Mouse (Mus musculus) intestine, embryonic 15.5 days (tissue): ENCODE results near the gene Phf13. TPM values are rescaled to one million over a fixed set of nuclear protein-coding genes. Genes with fewer than 3 reads are reported as not detected.
A peak's percentile ranks its signal among the peaks of the same experiment; 100 is the strongest.
"Not testable (repeated sequence)": the region's sequence is repeated elsewhere in the genome, so short reads cannot be mapped to it uniquely, and the experiment has no call there.

Source experiments
- ATAC-seq: fragments of 200-750 bp; cut with Nextera tagmentation; 2 replicates; pipeline ENCODE4 v1.8.0; 2017; ENCODE audit warnings: moderate TSS enrichment, moderate library complexity
- H3K27ac ChIP-seq: fragments of 300-500 bp; sonication (generic); 2 replicates; pipeline ENCODE4 v1.5.1; 2015; ENCODE audit warnings: mild to moderate bottlenecking, inconsistent platforms
- H3K27me3 ChIP-seq: fragments of 300-500 bp; sonication (generic); replicated peaks from 2 replicates; pipeline ENCODE4 v1.6.1; 2015; ENCODE audit warnings: inconsistent platforms
- H3K36me3 ChIP-seq: fragments of 300-500 bp; sonication (generic); 2 replicates; pipeline ENCODE4 v1.6.1; 2015; ENCODE audit warnings: inconsistent platforms
- H3K4me1 ChIP-seq: fragments of 300-500 bp; sonication (generic); replicated peaks from 2 replicates; pipeline ENCODE4 v1.6.1; 2015; ENCODE audit warnings: inconsistent platforms
- H3K4me2 ChIP-seq: fragments of 300-500 bp; sonication (generic); replicated peaks from 2 replicates; pipeline ENCODE4 v1.6.1; 2015; ENCODE audit warnings: mild to moderate bottlenecking, inconsistent platforms
- H3K4me3 ChIP-seq: fragments of 300-500 bp; sonication (generic); replicated peaks from 2 replicates; pipeline ENCODE4 v1.5.1; 2015; ENCODE audit warnings: inconsistent platforms
- H3K9ac ChIP-seq: fragments of 300-500 bp; sonication (generic); 2 replicates; pipeline ENCODE4 v1.6.1; 2015; ENCODE audit warnings: inconsistent platforms
- H3K9me3 ChIP-seq: fragments of 300-500 bp; sonication (generic); 2 replicates; pipeline ENCODE4 v1.6.1; 2016; ENCODE audit warnings: inconsistent platforms
- WGBS: fragments of 180-500 bp; shearing (Covaris S2); methylation state at CpG from one replicate; pipeline ENCODE4 v1.1.7; 2015; 5-methylcytosine and 5-hydroxymethylcytosine counted together
- polyA plus RNA-seq: library from polyadenylated mRNA; unstranded; fragments of >200 nt; fragmentation: Nextera tagmentation; extraction: Ambion mirVana; gene quantifications from 2 replicates; pipeline ENCODE4 v1.2.1, GENCODE M21; 2015

Gene Phf13
- polyA plus RNA-seq, result 20.4 and 21.0 TPM in 2 replicates

- ATAC-seq, result peak; percentile 97
- H3K36me3 ChIP-seq, result peaks cover 7% of the 10 kb centered on the region
- no peaks in the 10 kb centered on the region for H3K9me3 ChIP-seq
- H3K4me3 ChIP-seq, result peak within 1 kb of the TSS; percentile 86
- H3K4me2 ChIP-seq, result peak within 1 kb of the TSS; percentile 88
- H3K27me3 ChIP-seq, result no peaks in the 10 kb centered on the region
- H3K4me1 ChIP-seq, result peaks cover 23% of the 10 kb centered on the region
- peak within 1 kb of the TSS; percentile 90 for H3K27ac ChIP-seq
- WGBS, result under 1% methylated on average over 94 of the region's 94 CpGs
- H3K9ac ChIP-seq, result peak within 1 kb of the TSS; percentile 93
Observed at GRCm38 (mm10) chr4:151996173-151996950, at the start of gene Phf13. Gene Phf13 (minus strand): TSS chr4:151996258.

- Histone ChIP-seq H3K27me3 (no peaks in the 10 kb centered on the region), H3K4me2 (no peak overlapping the region), H3K36me3 (peaks cover 51% of the 10 kb centered on the region), H3K9ac (no peak overlapping the region), H3K27ac (no peak overlapping the region), H3K4me3 (no peak overlapping the region), H3K9me3 (no peaks in the 10 kb centered on the region), H3K4me1 (peaks cover 9% of the 10 kb centered on the region)
- ATAC-seq, result no peak
- WGBS, result 77% methylated on average over 6 of the region's 6 CpGs
Observed at GRCm38 (mm10) chr4:152044609-152045008, 48.6 kb upstream of the Phf13 start.

GRCm38 (mm10) chr4:152043171-152043570, 47.1 kb upstream of the Phf13 start:
- Histone ChIP-seq H3K4me3 (no peak overlapping the region), H3K4me1 (peaks cover 9% of the 10 kb centered on the region), H3K27ac (no peak overlapping the region), H3K9me3 (no peaks in the 10 kb centered on the region), H3K9ac (no peak overlapping the region), H3K36me3 (peaks cover 47% of the 10 kb centered on the region), H3K27me3 (no peaks in the 10 kb centered on the region), H3K4me2 (no peak overlapping the region)
- no peak for ATAC-seq
- 93% methylated on average over 3 of the region's 3 CpGs for WGBS

- no peak overlapping the region for H3K27ac ChIP-seq
- H3K9ac ChIP-seq, result no peak overlapping the region; the same call in 1 of the 2 replicates
- H3K9me3 ChIP-seq, result no peaks in the 10 kb centered on the region
- no peak for ATAC-seq
- no peaks in the 10 kb centered on the region for H3K27me3 ChIP-seq
- no peak overlapping the region for H3K4me3 ChIP-seq
- 95% methylated on average over 22 of the region's 22 CpGs for WGBS
- no peak overlapping the region for H3K4me2 ChIP-seq
- peaks cover 9% of the 10 kb centered on the region for H3K4me1 ChIP-seq
- H3K36me3 ChIP-seq, result peaks cover 37% of the 10 kb centered on the region
Observed at GRCm38 (mm10) chr4:152041924-152042641, 46.0 kb upstream of the Phf13 start.

GRCm38 (mm10) chr4:152039831-152040310, 43.8 kb upstream of the Phf13 start:
- peak overlapping the region; percentile 88 for H3K9ac ChIP-seq
- 0 out of 2 replicates have a peak overlapping the region, but pooled peaks have one; percentile 30 for H3K27ac ChIP-seq
- ATAC-seq, result peak; percentile 5; the same call in 1 of the 2 replicates
- peaks cover 9% of the 10 kb centered on the region for H3K4me1 ChIP-seq
- peaks cover 28% of the 10 kb centered on the region for H3K36me3 ChIP-seq
- peak overlapping the region; percentile 83 for H3K4me2 ChIP-seq
- peak overlapping the region; percentile 100 for H3K4me3 ChIP-seq
- H3K9me3 ChIP-seq, result no peaks in the 10 kb centered on the region
- no peaks in the 10 kb centered on the region for H3K27me3 ChIP-seq
- 4% methylated on average over 25 of the region's 25 CpGs for WGBS

GRCm38 (mm10) chr4:152038985-152039830, 43.1 kb upstream of the Phf13 start, which contains the start of gene Nol9:
Gene Nol9 (plus strand): TSS chr4:152039321.
- H3K4me2 ChIP-seq, result peak within 1 kb of the TSS; percentile 83
- H3K27ac ChIP-seq, result 0 out of 2 replicates have a peak within 1 kb of the TSS, but pooled peaks have one; percentile 30

GRCm38 (mm10) chr4:152038225-152038984, 42.3 kb upstream of the Phf13 start, which contains the start of gene Tas1r1:
Gene Tas1r1 (minus strand): TSS chr4:152038568.
- peaks cover 9% of the 10 kb centered on the region for H3K4me1 ChIP-seq
- H3K36me3 ChIP-seq, result peaks cover 19% of the 10 kb centered on the region
- H3K4me3 ChIP-seq, result peak within 1 kb of the TSS; percentile 100
- H3K4me2 ChIP-seq, result peak within 1 kb of the TSS; percentile 83
- 44% methylated on average over 10 of the region's 10 CpGs for WGBS
- H3K27ac ChIP-seq, result 0 out of 2 replicates have a peak within 1 kb of the TSS, but pooled peaks have one; percentile 30
- no peaks in the 10 kb centered on the region for H3K9me3 ChIP-seq
- peak within 1 kb of the TSS; percentile 88 for H3K9ac ChIP-seq
- H3K27me3 ChIP-seq, result no peaks in the 10 kb centered on the region
- ATAC-seq, result no peak

More at GRCm38 (mm10) chr4:152038985-152039830, 43.1 kb upstream of the Phf13 start, which contains the start of gene Nol9:
- WGBS, result under 1% methylated on average over 79 of the region's 86 CpGs
- peak; percentile 93 for ATAC-seq
- Histone ChIP-seq H3K4me3 (peak within 1 kb of the TSS; percentile 100), H3K36me3 (peaks cover 27% of the 10 kb centered on the region), H3K9me3 (no peaks in the 10 kb centered on the region), H3K9ac (peak within 1 kb of the TSS; percentile 88), H3K27me3 (no peaks in the 10 kb centered on the region), H3K4me1 (peaks cover 9% of the 10 kb centered on the region)

- H3K4me3 ChIP-seq, H3K4me1 ChIP-seq, H3K27ac ChIP-seq, H3K36me3 ChIP-seq, H3K9me3 ChIP-seq, H3K4me2 ChIP-seq, H3K9ac ChIP-seq, ATAC-seq, H3K27me3 ChIP-seq: not testable (repeated sequence)
- 92% methylated on average over 6 of the region's 6 CpGs for WGBS
Observed at GRCm38 (mm10) chr4:152036464-152036863, 40.4 kb upstream of the Phf13 start.

GRCm38 (mm10) chr4:152032922-152033321, 36.9 kb upstream of the Phf13 start:
- no peaks in the 10 kb centered on the region for H3K27me3 ChIP-seq
- peaks cover 8% of the 10 kb centered on the region for H3K4me1 ChIP-seq
- no peaks in the 10 kb centered on the region for H3K36me3 ChIP-seq
- H3K27ac ChIP-seq, result no peak overlapping the region
- no peak overlapping the region for H3K9ac ChIP-seq
- no peak overlapping the region for H3K4me3 ChIP-seq
- H3K9me3 ChIP-seq, result no peaks in the 10 kb centered on the region
- ATAC-seq, result peak; percentile 61
- H3K4me2 ChIP-seq, result no peak overlapping the region
- 82% methylated on average over 13 of the region's 13 CpGs for WGBS

GRCm38 (mm10) chr4:152029997-152030396, 33.9 kb upstream of the Phf13 start:
- H3K27me3 ChIP-seq, result no peaks in the 10 kb centered on the region
- H3K9ac ChIP-seq, result no peak overlapping the region
- no peak overlapping the region for H3K27ac ChIP-seq
- peaks cover 31% of the 10 kb centered on the region for H3K4me1 ChIP-seq
- H3K4me3 ChIP-seq, result no peak overlapping the region
- no peaks in the 10 kb centered on the region for H3K9me3 ChIP-seq
- H3K36me3 ChIP-seq, result no peaks in the 10 kb centered on the region
- H3K4me2 ChIP-seq, result no peak overlapping the region
- 74% methylated on average over 4 of the region's 4 CpGs for WGBS
- ATAC-seq, result no peak

- no peaks in the 10 kb centered on the region for H3K9me3 ChIP-seq
- no peaks in the 10 kb centered on the region for H3K27me3 ChIP-seq
- no peaks in the 10 kb centered on the region for H3K36me3 ChIP-seq
- ATAC-seq, result no peak
- H3K27ac ChIP-seq, result no peak overlapping the region
- peaks cover 39% of the 10 kb centered on the region for H3K4me1 ChIP-seq
- H3K4me3 ChIP-seq, result no peak overlapping the region
- H3K9ac ChIP-seq, result no peak overlapping the region; the same call in 1 of the 2 replicates
- H3K4me2 ChIP-seq, result no peak overlapping the region
- WGBS, result 44% methylated on average over 5 of the region's 5 CpGs
Observed at GRCm38 (mm10) chr4:152029087-152029486, 33.0 kb upstream of the Phf13 start.
